Mouse (Mus musculus): ENCODE measurements around the gene Dll1. TPM values are rescaled to one million over a fixed set of nuclear protein-coding genes. Genes with fewer than 3 reads are reported as not detected.

Gene Dll1
- polyA plus RNA-seq, 1 experiment from 2014 or later, result 9.6 TPM

DNA sequence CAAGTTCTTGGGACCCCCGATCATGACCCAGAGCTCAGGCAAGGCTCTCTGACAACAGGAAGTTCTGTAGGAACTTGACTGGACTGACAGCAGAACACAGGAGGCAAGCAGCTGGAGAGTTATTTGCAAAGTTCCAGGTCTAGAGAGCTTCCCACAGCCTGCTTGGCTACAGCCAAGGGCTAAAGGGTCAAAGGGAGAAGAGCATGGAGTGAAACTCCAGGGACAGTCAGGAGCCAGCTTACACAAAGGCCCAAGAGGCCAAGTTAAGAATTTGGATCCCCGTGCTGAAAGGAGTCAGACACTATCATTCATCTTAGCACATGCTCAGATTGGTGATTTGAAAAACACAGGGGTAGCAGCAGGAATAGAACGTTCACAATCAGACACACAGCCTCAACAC, 13.0 kb downstream of the Dll1 start:
- DNase-seq (ENCODE audit: low spot score), result no peak
- Histone ChIP-seq H3K4me2 (ENCODE audit: low read depth, low read length) (no peak overlapping the region), H3K27ac (replicated peaks; ENCODE audit: low read depth, low read length) (no peak overlapping the region), H3K4me1 (ENCODE audit: control insufficient read depth, insufficient read depth, low read length) (no peaks in the 10 kb centered on the region), H3K36me3 (replicated peaks; ENCODE audit: control insufficient read depth, insufficient read depth, low read depth, low read length) (no peaks in the 10 kb centered on the region), H3K27me3 (ENCODE audit: control insufficient read depth, insufficient read depth, low read length) (no peaks in the 10 kb centered on the region), H3K9ac (replicated peaks; ENCODE audit: low read length) (no peak overlapping the region), H3K4me3 (ENCODE audit: low read depth, low read length) (no peak overlapping the region), H3K9me3 (replicated peaks; ENCODE audit: control insufficient read depth, low read length) (no peaks in the 10 kb centered on the region)
- no peak for ATAC-seq (replicated peaks; ENCODE audit: insufficient number of reproducible peaks, low FRiP score, low TSS enrichment, low read depth)
- WGBS, result 78% methylated on average over 3 of the region's 3 CpGs

- no peak for DNase-seq (ENCODE audit: low spot score)
Measured at GRCm38 (mm10) chr17:15357071-15357470, 19.6 kb downstream of the Dll1 start.

DNA sequence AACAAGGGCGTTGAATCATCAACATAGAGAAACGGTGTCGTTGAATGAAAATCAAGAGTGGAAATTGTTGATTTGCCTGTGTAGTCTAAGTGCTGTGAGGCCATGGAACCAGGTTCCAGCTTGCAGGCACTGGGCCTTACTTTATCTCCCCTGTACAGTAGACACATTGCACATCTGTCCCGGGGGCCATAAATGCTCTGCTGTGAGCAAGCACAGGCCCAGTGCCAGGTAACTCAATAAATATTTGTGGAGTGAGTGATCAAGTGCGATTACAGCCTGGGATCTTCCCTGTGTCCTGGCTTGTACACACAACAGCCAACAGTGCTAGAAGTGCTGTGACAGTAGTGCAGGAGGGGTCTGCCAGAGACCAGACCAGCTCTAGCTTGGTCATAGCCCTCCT, 20.1 kb downstream of the Dll1 start:
- Histone ChIP-seq H3K36me3 (replicated peaks; ENCODE audit: control insufficient read depth, insufficient read depth, low read depth, low read length) (no peaks in the 10 kb centered on the region), H3K9me3 (replicated peaks; ENCODE audit: control insufficient read depth, low read length) (no peaks in the 10 kb centered on the region), H3K27me3 (ENCODE audit: control insufficient read depth, insufficient read depth, low read length) (no peaks in the 10 kb centered on the region), H3K4me3 (ENCODE audit: low read depth, low read length) (no peak overlapping the region), H3K27ac (replicated peaks; ENCODE audit: low read depth, low read length) (no peak overlapping the region), H3K4me2 (ENCODE audit: low read depth, low read length) (no peak overlapping the region), H3K4me1 (ENCODE audit: control insufficient read depth, insufficient read depth, low read length) (no peaks in the 10 kb centered on the region), H3K9ac (replicated peaks; ENCODE audit: low read length) (no peak overlapping the region)
- ATAC-seq (replicated peaks; ENCODE audit: insufficient number of reproducible peaks, low FRiP score, low TSS enrichment, low read depth), result no peak
- DNase-seq (ENCODE audit: low spot score), result no peak
- WGBS, result 92% methylated on average over 5 of the region's 5 CpGs

More at GRCm38 (mm10) chr17:15357071-15357470, 19.6 kb downstream of the Dll1 start:
- WGBS, result 69% methylated on average over 3 of the region's 3 CpGs
- Histone ChIP-seq H3K9me3 (replicated peaks; ENCODE audit: control insufficient read depth, low read length) (no peaks in the 10 kb centered on the region), H3K27me3 (ENCODE audit: control insufficient read depth, insufficient read depth, low read length) (no peaks in the 10 kb centered on the region), H3K4me2 (ENCODE audit: low read depth, low read length) (no peak overlapping the region), H3K9ac (replicated peaks; ENCODE audit: low read length) (no peak overlapping the region), H3K27ac (replicated peaks; ENCODE audit: low read depth, low read length) (no peak overlapping the region), H3K36me3 (replicated peaks; ENCODE audit: control insufficient read depth, insufficient read depth, low read depth, low read length) (no peaks in the 10 kb centered on the region), H3K4me1 (ENCODE audit: control insufficient read depth, insufficient read depth, low read length) (no peaks in the 10 kb centered on the region), H3K4me3 (ENCODE audit: low read depth, low read length) (no peak overlapping the region)
- ATAC-seq (replicated peaks; ENCODE audit: insufficient number of reproducible peaks, low FRiP score, low TSS enrichment, low read depth), result no peak

DNA sequence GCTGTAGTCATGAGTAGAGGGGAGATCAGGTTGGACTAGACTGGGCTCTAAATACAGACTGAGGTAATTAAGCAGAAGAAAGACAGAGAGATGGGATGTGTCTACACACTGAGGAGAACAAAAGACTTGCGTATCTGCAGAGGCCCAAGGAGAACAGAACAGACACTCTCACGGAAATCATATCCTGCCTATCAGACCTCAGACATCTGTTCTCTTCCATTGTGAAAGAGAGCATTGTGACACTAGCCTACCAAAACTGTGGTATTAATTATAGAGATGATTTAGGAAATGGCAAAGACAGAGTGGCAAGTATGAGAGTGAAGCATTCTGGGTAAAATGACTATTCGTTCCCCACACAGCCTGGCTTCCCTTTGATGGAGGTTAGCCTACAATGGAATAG, 21.6 kb downstream of the Dll1 start:
- H3K4me3 ChIP-seq (ENCODE audit: low read depth, low read length), result no peak overlapping the region
- no peak for ATAC-seq (replicated peaks; ENCODE audit: insufficient number of reproducible peaks, low FRiP score, low TSS enrichment, low read depth)
- H3K9me3 ChIP-seq (replicated peaks; ENCODE audit: control insufficient read depth, low read length), result no peaks in the 10 kb centered on the region
- no peak for DNase-seq (ENCODE audit: low spot score)
- no peak overlapping the region for H3K27ac ChIP-seq (replicated peaks; ENCODE audit: low read depth, low read length)
- H3K27me3 ChIP-seq (ENCODE audit: control insufficient read depth, insufficient read depth, low read length), result no peaks in the 10 kb centered on the region
- H3K36me3 ChIP-seq (replicated peaks; ENCODE audit: control insufficient read depth, insufficient read depth, low read depth, low read length), result no peaks in the 10 kb centered on the region
- H3K4me1 ChIP-seq (ENCODE audit: control insufficient read depth, insufficient read depth, low read length), result no peaks in the 10 kb centered on the region
- no peak overlapping the region for H3K9ac ChIP-seq (replicated peaks; ENCODE audit: low read length)
- 85% methylated on average over 3 of the region's 3 CpGs for WGBS
- no peak overlapping the region for H3K4me2 ChIP-seq (ENCODE audit: low read depth, low read length)

- DNase-seq (ENCODE audit: low spot score), result no peak
- Histone ChIP-seq H3K9me3 (replicated peaks; ENCODE audit: control insufficient read depth, low read length) (no peaks in the 10 kb centered on the region), H3K27ac (replicated peaks; ENCODE audit: low read depth, low read length) (no peak overlapping the region), H3K27me3 (ENCODE audit: control insufficient read depth, insufficient read depth, low read length) (no peaks in the 10 kb centered on the region), H3K9ac (replicated peaks; ENCODE audit: low read length) (no peak overlapping the region), H3K4me2 (ENCODE audit: low read depth, low read length) (no peak overlapping the region), H3K4me3 (ENCODE audit: low read depth, low read length) (no peak overlapping the region), H3K4me1 (ENCODE audit: control insufficient read depth, insufficient read depth, low read length) (no peaks in the 10 kb centered on the region), H3K36me3 (replicated peaks; ENCODE audit: control insufficient read depth, insufficient read depth, low read depth, low read length) (no peaks in the 10 kb centered on the region)
- WGBS, result 91% methylated on average over 2 of the region's 2 CpGs
- ATAC-seq (replicated peaks; ENCODE audit: insufficient number of reproducible peaks, low FRiP score, low TSS enrichment, low read depth), result no peak
Measured at GRCm38 (mm10) chr17:15354006-15354405, 22.7 kb downstream of the Dll1 start.

GRCm38 (mm10) chr17:15352869-15353610, 23.6 kb downstream of the Dll1 start:
- DNase-seq (ENCODE audit: low spot score), result no peak

GRCm38 (mm10) chr17:15350152-15350551, 26.5 kb downstream of the Dll1 start:
- Histone ChIP-seq H3K4me2 (ENCODE audit: low read depth, low read length) (no peak overlapping the region), H3K36me3 (replicated peaks; ENCODE audit: control insufficient read depth, insufficient read depth, low read depth, low read length) (no peaks in the 10 kb centered on the region), H3K9me3 (replicated peaks; ENCODE audit: control insufficient read depth, low read length) (no peaks in the 10 kb centered on the region), H3K4me1 (ENCODE audit: control insufficient read depth, insufficient read depth, low read length) (no peaks in the 10 kb centered on the region), H3K27me3 (ENCODE audit: control insufficient read depth, insufficient read depth, low read length) (no peaks in the 10 kb centered on the region), H3K27ac (replicated peaks; ENCODE audit: low read depth, low read length) (no peak overlapping the region), H3K4me3 (ENCODE audit: low read depth, low read length) (no peak overlapping the region), H3K9ac (replicated peaks; ENCODE audit: low read length) (no peak overlapping the region)
- DNase-seq (ENCODE audit: low spot score) (no peak), ATAC-seq (replicated peaks; ENCODE audit: insufficient number of reproducible peaks, low FRiP score, low TSS enrichment, low read depth) (no peak)
- 72% methylated on average over 2 of the region's 2 CpGs for WGBS

More at GRCm38 (mm10) chr17:15352869-15353610, 23.6 kb downstream of the Dll1 start:
- H3K27me3 ChIP-seq (ENCODE audit: control insufficient read depth, insufficient read depth, low read length), result no peaks in the 10 kb centered on the region
- H3K9ac ChIP-seq (replicated peaks; ENCODE audit: low read length), result no peak overlapping the region
- no peak overlapping the region for H3K27ac ChIP-seq (replicated peaks; ENCODE audit: low read depth, low read length)
- no peak for ATAC-seq (replicated peaks; ENCODE audit: insufficient number of reproducible peaks, low FRiP score, low TSS enrichment, low read depth)
- no peak overlapping the region for H3K4me3 ChIP-seq (ENCODE audit: low read depth, low read length)
- WGBS, result 68% methylated on average over 10 of the region's 10 CpGs
- no peaks in the 10 kb centered on the region for H3K36me3 ChIP-seq (replicated peaks; ENCODE audit: control insufficient read depth, insufficient read depth, low read depth, low read length)
- no peak overlapping the region for H3K4me2 ChIP-seq (ENCODE audit: low read depth, low read length)
- H3K4me1 ChIP-seq (ENCODE audit: control insufficient read depth, insufficient read depth, low read length), result no peaks in the 10 kb centered on the region
- no peaks in the 10 kb centered on the region for H3K9me3 ChIP-seq (replicated peaks; ENCODE audit: control insufficient read depth, low read length)

DNA sequence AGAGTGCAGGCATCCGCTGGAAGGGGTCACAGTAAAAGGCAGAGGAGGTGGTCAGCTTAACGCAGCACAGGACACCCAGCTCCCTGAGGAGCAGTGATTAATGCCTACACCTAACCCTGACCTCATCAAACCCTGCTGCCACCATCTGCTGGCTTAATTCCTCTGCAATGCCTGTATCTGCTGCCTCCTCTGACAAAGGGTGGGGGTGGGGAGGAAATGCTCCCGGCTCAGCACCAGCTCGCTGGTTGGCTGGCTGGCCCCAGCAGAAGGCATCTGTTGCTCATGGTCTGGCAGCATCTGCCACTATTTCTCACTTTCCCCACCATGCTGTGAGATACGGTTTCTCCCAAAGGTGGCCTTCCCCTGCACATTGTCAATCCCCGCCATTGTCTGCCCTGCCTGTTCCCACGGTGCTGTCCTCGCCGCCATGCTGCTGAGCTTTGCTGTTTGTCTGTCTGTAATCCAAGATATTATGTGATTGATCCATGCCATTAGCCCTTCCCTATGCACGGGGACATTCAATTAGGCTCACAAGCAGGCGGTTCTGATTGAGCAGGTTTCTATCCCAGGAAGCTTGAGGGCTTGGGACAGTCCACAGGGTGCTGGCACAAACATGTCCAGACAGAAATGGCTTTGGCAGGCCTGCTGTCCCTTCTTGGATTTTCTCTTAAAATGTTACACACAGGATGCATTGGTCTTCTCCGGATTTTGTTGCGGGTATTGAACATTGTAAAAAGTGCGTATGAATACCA, 33.4 kb downstream of the Dll1 start:
- ATAC-seq (replicated peaks; ENCODE audit: insufficient number of reproducible peaks, low FRiP score, low TSS enrichment, low read depth) (peak; percentile 94), DNase-seq (ENCODE audit: low spot score) (peak; percentile 45)
- H3K4me3 ChIP-seq (ENCODE audit: low read depth, low read length), result no peak overlapping the region
- no peaks in the 10 kb centered on the region for H3K36me3 ChIP-seq (replicated peaks; ENCODE audit: control insufficient read depth, insufficient read depth, low read depth, low read length)
- no peaks in the 10 kb centered on the region for H3K9me3 ChIP-seq (replicated peaks; ENCODE audit: control insufficient read depth, low read length)
- WGBS, result 32% methylated on average over 14 of the region's 14 CpGs
- peak overlapping the region; percentile 16; the same call in 1 of the 2 replicates for H3K4me2 ChIP-seq (ENCODE audit: low read depth, low read length)
- H3K27me3 ChIP-seq (ENCODE audit: control insufficient read depth, insufficient read depth, low read length), result no peaks in the 10 kb centered on the region
- peak overlapping the region; percentile 0; the same call in 1 of the 2 replicates for H3K9ac ChIP-seq (replicated peaks; ENCODE audit: low read length)
- no peaks in the 10 kb centered on the region for H3K4me1 ChIP-seq (ENCODE audit: control insufficient read depth, insufficient read depth, low read length)
- H3K27ac ChIP-seq (replicated peaks; ENCODE audit: low read depth, low read length), result no peak overlapping the region

Measured in embryonic facial prominence, embryonic 11.5 days (tissue).